Mouse (Mus musculus): ENCODE measurements at regions not wholly inside any gene's neighbourhood (a gene's known extent, or its start where the extent isn't known, plus 50 kb on each side); places are given as distances from the start of the nearest gene placed in this dataset.

GRCm38 (mm10) chr1:77823801-77824687 lies 309.2 kb upstream of the Epha4 start:
- no peak for DNase-seq
- intact Hi-C loops (cut with DNase I; ENCODE audit: low total_unique reads) = no loop called here

GRCm38 (mm10) chr1:77820101-77820500 lies 305.2 kb upstream of the Epha4 start:
- intact Hi-C loops (cut with DNase I; ENCODE audit: low total_unique reads) = no loop called here

GRCm38 (mm10) chr1:77815451-77815850 lies 300.6 kb upstream of the Epha4 start:
- intact Hi-C loops (cut with DNase I; ENCODE audit: low total_unique reads) = no loop called here
- no peak for DNase-seq

More at GRCm38 (mm10) chr1:77820101-77820500, 305.2 kb upstream of the Epha4 start:
- DNase-seq = no peak

- DNase-seq = no peak
- intact Hi-C loops (cut with DNase I; ENCODE audit: low total_unique reads) = no loop called here
These were observed 296.7 kb upstream of the Epha4 start for GRCm38 (mm10) chr1:77811573-77811972.

- intact Hi-C loops (cut with DNase I; ENCODE audit: low total_unique reads) = no loop called here
- DNase-seq = no peak
These were observed 276.1 kb upstream of the Epha4 start for GRCm38 (mm10) chr1:77790974-77791373.

GRCm38 (mm10) chr1:77754326-77754725 lies 239.4 kb upstream of the Epha4 start:
- intact Hi-C loops (cut with DNase I; ENCODE audit: low total_unique reads) = no loop called here
- DNase-seq = no peak

GRCm38 (mm10) chr1:77748483-77749465 lies 233.9 kb upstream of the Epha4 start:
- intact Hi-C loops (cut with DNase I; ENCODE audit: low total_unique reads) = no loop called here
- no peak for DNase-seq

GRCm38 (mm10) chr1:77732099-77732498 lies 217.2 kb upstream of the Epha4 start:
- no peak for DNase-seq
- intact Hi-C loops (cut with DNase I; ENCODE audit: low total_unique reads) = no loop called here

GRCm38 (mm10) chr1:77727561-77727960 lies 212.7 kb upstream of the Epha4 start:
- DNase-seq = no peak
- intact Hi-C loops (cut with DNase I; ENCODE audit: low total_unique reads) = no loop called here

- DNase-seq = no peak
- intact Hi-C loops (cut with DNase I; ENCODE audit: low total_unique reads) = no loop called here
These were observed 208.4 kb upstream of the Epha4 start for GRCm38 (mm10) chr1:77723246-77723645.

- no peak for DNase-seq
- intact Hi-C loops (cut with DNase I; ENCODE audit: low total_unique reads) = no loop called here
These were observed 206.0 kb upstream of the Epha4 start for GRCm38 (mm10) chr1:77720859-77721258.

GRCm38 (mm10) chr1:77713001-77713400 lies 198.1 kb upstream of the Epha4 start:
- DNase-seq = no peak
- intact Hi-C loops (cut with DNase I; ENCODE audit: low total_unique reads) = no loop called here

- intact Hi-C loops (cut with DNase I; ENCODE audit: low total_unique reads) = no loop called here
These were observed 193.5 kb upstream of the Epha4 start for GRCm38 (mm10) chr1:77708202-77709020.

GRCm38 (mm10) chr1:77695228-77696018 lies 180.5 kb upstream of the Epha4 start:
- no peak for DNase-seq
- intact Hi-C loops (cut with DNase I; ENCODE audit: low total_unique reads) = no loop called here

More at GRCm38 (mm10) chr1:77708202-77709020, 193.5 kb upstream of the Epha4 start:
- no peak for DNase-seq

GRCm38 (mm10) chr1:77663345-77663744 lies 148.5 kb upstream of the Epha4 start:
- intact Hi-C loops (cut with DNase I; ENCODE audit: low total_unique reads) = no loop called here
- no peak for DNase-seq

- DNase-seq = no peak
- intact Hi-C loops (cut with DNase I; ENCODE audit: low total_unique reads) = no loop called here
These were observed 145.5 kb upstream of the Epha4 start for GRCm38 (mm10) chr1:77660436-77660835.

- intact Hi-C loops (cut with DNase I; ENCODE audit: low total_unique reads) = no loop called here
- DNase-seq = no peak
These were observed 122.1 kb upstream of the Epha4 start for GRCm38 (mm10) chr1:77637025-77637424.

GRCm38 (mm10) chr1:77629496-77630281 lies 114.8 kb upstream of the Epha4 start:
- intact Hi-C loops (cut with DNase I; ENCODE audit: low total_unique reads) = no loop called here
- DNase-seq = no peak
